Mouse (Mus musculus): ENCODE data around the gene Fxyd2.

Fxyd2 gene

GRCm38 (mm10) chr9:45399434-45399833, at the start of gene Fxyd2:
Fxyd2 (plus strand) TSS chr9:45399669.
- no peak for DNase-seq

GRCm38 (mm10) chr9:45349851-45350250, 49.6 kb upstream of the Fxyd2 start:
- DNase-seq: no peak

GRCm38 (mm10) chr9:45355192-45355591, 44.3 kb upstream of the Fxyd2 start:
- no peak for DNase-seq

GRCm38 (mm10) chr9:45358356-45358755, 41.1 kb upstream of the Fxyd2 start:
- DNase-seq: no peak

GRCm38 (mm10) chr9:45362051-45362461, 37.4 kb upstream of the Fxyd2 start:
- DNase-seq: no peak

GRCm38 (mm10) chr9:45363639-45364214, 35.7 kb upstream of the Fxyd2 start:
- no peak for DNase-seq

- DNase-seq: no peak
These were observed 31.8 kb upstream of the Fxyd2 start for GRCm38 (mm10) chr9:45367716-45368115.

GRCm38 (mm10) chr9:45368341-45368901, 31.0 kb upstream of the Fxyd2 start:
- DNase-seq: no peak

GRCm38 (mm10) chr9:45370117-45370561, 29.3 kb upstream of the Fxyd2 start, which contains the start of gene Fxyd6:
Fxyd6 (plus strand) TSS chr9:45370185.
- peak; percentile 46 for DNase-seq

GRCm38 (mm10) chr9:45370616-45371336, 28.7 kb upstream of the Fxyd2 start:
- DNase-seq: no peak

GRCm38 (mm10) chr9:45371337-45371707, 28.1 kb upstream of the Fxyd2 start:
- no peak for DNase-seq

GRCm38 (mm10) chr9:45373896-45374295, 25.6 kb upstream of the Fxyd2 start:
- DNase-seq: no peak

- no peak for DNase-seq
These were observed 24.4 kb upstream of the Fxyd2 start for GRCm38 (mm10) chr9:45374988-45375502.

- no peak for DNase-seq
These were observed 23.0 kb upstream of the Fxyd2 start for GRCm38 (mm10) chr9:45376427-45376826.

GRCm38 (mm10) chr9:45376883-45377282, 22.6 kb upstream of the Fxyd2 start:
- DNase-seq: no peak

GRCm38 (mm10) chr9:45380411-45381251, 18.8 kb upstream of the Fxyd2 start:
- no peak for DNase-seq

GRCm38 (mm10) chr9:45382336-45382735, 17.1 kb upstream of the Fxyd2 start:
- no peak for DNase-seq

GRCm38 (mm10) chr9:45382834-45383233, 16.6 kb upstream of the Fxyd2 start:
- DNase-seq: no peak

- DNase-seq: no peak
These were observed 15.6 kb upstream of the Fxyd2 start for GRCm38 (mm10) chr9:45383883-45384282.

- DNase-seq: no peak
These were observed 12.8 kb upstream of the Fxyd2 start for GRCm38 (mm10) chr9:45386698-45387097.

GRCm38 (mm10) chr9:45388385-45388994, 11.0 kb upstream of the Fxyd2 start:
- DNase-seq: peak; percentile 88

- no peak for DNase-seq
These were observed 9.9 kb upstream of the Fxyd2 start for GRCm38 (mm10) chr9:45389596-45389995.

- no peak for DNase-seq
These were observed 8.2 kb upstream of the Fxyd2 start for GRCm38 (mm10) chr9:45391299-45391698.

Measured in lung, postnatal 10 days (tissue).